Mouse (Mus musculus) right cerebral cortex, postnatal 36 days (tissue): ENCODE measurements around the gene A4galt.
A peak's percentile ranks its signal among the peaks of the same experiment; 100 is the strongest.
"Not testable (repeated sequence)": the region's sequence is repeated elsewhere in the genome, so short reads cannot be mapped to it uniquely, and the experiment has no call there.

Experiments used
- DNase-seq, 2 experiments: peaks; one replicate each; pipeline ENCODE4 v3.0.0; 2022; ENCODE audit warnings: low spot score in 2 of 2, mixed read lengths in 1 of 2

Gene A4galt

DNA sequence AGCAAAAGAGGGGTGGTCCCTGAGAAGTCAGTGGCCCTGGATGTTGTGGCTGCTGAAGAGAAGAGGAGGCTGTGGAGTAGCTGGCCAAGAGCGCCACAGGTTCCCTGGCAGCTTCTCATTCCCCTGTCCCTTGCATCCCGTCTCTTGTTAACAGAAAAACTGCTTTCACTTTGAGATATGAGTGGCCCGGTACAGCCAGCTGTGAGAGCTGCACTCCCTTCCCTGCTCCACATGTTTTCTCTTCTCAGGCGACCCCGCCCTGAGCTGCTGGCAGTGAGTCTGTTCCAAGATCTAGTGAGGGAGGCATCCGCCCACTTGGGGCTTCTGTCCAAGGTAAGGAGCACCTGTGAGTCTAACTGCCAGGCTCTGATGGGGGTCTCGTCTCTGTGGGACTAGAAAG, 16.9 kb upstream of the A4galt start:
- not testable (repeated sequence) for DNase-seq

DNA sequence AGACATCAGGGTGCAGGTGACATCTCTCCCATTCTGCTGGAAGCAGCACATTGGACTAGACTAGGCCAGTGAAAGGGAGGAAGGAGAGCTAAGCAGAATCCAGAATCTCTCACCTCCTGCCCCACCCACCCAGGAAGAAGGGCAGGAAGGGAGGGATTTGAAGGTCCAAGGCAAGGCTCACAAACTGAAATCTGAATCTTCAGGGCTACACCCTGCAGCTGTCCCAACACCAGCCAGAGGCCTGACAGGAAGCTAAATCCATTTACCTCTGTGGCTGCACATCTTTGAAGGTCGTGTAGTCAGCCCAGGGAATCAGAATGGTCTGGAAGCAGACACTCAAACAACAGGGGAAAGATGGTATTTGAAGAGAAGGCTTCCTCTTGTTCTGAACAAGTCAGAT, 13.7 kb upstream of the A4galt start:
- no peak for DNase-seq

DNA sequence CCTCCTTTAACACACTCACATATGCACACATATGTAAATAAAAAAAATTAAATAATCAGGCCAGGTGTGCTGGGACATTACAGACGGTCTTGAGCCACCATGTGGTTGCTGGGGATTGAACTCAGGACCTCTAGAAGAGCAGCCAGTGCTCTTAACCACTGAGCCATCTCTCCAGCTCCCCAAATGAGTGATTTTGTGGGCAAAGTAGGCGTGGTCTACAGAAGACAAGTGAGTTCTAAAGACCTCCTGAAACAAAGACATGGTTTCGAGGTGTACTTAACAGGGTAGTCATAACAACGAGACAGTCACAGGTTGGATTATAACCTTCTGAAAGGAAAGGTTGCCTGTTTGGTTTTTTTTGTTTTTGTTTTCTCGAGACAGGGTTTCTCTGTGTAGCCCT, 11.8 kb upstream of the A4galt start:
- DNase-seq = no peak

DNA sequence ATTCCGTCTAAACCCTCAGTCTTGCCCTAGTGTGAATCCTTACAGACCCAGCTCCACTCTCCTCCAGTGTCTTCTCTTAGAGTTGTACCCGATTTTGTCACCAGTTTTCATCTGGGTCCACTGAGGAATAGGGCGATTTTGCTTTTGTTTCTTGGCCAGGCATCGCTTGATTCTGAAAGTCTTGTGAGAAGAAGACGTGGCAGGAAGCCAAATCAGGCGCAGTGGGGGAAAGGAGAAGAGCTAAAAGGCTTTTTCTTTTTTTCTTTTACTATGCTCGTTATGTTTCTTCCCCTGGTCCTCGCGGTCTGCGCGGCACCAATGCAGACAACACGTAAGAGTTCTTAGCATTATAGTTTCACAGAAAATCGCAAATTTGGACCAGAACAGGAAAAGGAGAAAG, 6.3 kb upstream of the A4galt start:
- DNase-seq = no peak

DNA sequence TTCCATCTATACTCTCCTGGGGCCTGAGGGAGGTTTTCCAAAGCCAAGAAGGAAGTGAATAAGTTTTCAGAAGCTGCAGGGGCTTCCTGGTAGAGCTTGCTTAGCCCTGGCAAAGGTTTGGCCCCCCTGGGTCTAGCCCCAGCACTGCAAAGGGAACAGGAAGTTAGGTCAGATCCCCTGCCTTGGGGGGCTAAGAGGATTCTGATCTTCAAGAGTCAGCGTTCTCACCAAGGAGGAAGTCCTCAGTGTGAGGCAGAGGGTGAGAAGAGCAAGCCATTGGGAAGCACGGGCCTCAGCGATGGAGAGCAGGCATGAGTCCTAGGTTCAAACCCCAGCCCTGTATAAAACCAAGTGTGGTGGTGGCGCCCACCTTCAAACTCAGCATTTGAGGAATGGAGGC, 4.9 kb upstream of the A4galt start:
- DNase-seq = no peak

DNA sequence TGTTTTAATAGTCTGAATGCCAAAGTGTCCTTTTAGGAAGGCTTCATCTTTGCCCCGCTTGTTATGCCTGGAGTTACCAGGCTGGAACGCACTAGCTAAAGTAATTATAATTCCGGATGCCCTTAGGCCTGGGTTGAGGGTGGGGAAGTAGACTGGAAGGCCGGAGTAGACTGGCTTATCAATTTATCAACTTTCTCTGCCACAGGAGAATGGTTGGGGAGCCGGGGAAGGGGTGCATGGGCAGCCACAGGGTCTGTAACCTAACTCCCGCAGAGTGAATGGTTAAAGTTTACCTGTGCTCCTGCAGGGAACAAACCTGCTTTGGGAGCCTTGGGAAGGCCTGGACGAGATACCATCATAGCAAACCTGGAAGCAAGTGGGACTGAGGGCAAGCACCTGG, 4.4 kb upstream of the A4galt start:
- no peak for DNase-seq

DNA sequence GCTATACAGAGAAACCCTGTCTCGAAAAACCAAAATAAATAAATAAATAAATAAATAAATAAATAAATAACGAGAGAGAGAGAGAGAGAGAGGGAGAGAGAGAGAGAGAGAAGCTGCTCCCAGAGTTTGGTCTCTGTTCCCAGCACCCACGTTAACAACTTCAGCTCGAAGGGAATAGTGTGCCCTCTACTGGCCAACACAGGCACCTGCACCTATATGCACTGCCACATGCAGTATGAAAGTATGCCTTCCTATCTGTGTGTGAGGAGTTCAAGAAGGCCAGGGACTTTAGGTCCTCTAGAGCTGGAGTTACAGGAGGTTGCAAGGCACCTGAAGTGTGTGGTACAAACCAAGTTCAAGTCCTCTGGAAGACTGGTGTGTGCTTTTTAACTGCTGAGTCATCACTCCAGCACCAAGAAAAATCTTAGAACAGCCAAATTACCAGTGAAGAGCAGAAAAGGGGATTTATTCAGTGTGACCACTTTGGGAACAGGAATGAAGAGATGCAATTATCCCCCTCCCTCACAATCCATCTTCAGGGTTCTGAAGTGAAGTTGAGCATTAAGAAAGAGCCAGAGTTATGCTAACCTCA, 3.7 kb upstream of the A4galt start:
- DNase-seq = no peak

DNA sequence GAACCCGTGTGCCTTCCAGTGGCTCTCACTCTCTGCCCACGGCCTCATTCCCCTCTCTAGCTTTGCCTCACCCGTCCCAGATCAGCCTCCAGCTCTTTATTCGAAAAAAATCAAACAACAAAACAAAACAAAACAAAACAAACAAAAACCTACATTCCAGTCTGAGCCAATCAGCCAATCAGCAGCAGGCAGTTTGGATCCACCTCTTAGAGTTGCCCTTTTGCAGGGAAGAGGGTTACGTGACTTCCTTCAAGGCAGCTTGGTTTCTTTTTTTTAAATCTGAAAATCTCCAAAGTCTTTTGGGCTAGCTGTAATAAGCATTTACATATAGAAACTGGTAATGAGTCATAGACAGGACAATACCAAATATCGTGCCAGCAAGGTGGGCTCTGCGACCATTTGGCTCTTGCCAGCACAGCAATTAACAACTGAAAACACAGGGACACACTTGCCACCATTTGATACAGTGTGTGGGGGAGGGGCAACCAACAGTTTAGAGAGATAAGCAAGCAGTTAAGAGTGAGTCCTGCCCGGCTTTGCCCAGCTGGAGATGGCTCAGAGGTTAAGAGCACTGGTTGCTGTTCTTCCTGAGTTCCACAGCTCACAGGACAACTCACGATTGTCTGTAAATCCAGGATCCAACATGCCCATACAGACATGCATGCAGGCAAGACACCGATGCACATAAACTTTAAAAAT, 2.9 kb upstream of the A4galt start:
- DNase-seq = no peak

DNA sequence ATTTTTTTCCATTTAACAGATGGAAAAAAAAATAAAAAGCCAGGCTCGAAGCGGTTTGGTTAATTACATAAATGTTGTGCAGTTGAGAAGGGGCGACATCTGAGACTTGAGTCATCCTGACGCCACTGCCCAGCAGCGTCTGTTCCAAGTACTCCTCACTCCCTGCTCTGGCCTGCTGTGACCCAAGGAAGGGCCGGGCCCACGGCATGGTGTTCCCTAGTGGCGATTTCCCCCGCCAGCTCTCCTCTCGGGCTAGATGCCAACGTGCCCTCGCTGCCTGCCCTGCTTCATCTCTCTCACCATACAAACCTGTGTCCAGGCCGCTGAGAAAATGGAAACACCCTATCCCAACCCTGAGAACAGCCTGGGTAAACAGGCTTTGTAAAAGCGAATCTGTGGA, 486 bp upstream of the A4galt start:
- DNase-seq = no peak

DNA sequence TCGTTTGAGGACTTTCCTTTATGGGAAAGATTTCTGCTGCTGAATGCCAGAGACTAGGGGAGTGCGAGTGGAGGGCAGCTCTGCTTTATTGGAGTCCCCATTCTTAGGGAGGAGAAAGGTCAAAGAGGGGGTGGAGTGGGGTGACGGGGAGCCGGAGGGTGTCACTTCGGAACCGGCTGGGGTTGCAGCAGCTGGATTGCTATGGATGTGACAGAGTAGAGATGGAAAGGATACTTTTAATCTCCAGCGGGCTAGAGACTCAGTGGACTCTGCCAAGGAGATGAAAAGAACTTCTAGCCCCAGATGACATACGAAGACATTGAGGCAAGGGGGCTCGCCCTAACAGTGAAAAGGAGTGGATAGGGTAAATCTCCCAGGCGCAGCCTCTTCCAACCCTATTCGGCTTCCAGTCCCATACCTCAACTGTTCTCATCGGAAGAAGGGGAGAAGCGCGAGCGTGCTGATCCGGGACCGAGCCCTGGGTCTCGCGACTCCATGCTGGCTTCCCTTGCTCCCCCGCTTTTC, 861 bp downstream of the A4galt start:
- no peak for DNase-seq

DNA sequence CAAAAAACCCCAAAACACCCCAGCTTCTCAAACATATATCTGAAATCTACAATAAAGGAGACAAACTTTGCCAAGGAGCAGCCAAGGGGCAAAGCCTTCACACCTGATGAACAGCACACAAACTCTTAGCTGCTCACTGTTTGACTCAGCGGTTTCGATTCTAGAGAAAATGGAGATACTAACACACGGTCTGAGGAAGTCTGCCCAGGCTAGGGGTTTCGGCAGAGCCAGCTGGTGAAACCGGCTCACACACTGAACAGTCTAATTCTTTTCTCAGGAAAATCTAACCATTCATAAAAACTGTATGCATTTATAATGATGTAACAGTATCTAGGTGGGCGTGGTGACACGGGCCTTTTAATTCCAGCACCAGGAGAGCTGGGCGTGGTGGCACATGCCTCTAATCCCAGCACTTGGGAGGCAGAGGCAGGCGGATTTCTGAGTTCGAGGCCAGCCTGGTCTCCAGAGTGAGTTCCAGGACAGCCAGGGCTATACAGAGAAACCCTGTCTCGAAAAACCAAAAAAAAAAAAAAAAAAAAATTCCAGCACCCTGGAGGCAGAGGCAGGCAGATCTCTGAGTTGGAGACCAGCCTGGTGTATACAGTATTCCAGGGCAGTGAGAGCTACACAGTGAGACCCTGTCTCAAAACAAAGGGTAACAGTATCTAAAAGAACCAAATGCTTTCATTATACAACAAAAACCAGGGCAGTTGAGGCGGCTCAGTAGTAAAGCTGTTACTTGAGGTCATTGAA, 1.9 kb downstream of the A4galt start:
- no peak for DNase-seq

DNA sequence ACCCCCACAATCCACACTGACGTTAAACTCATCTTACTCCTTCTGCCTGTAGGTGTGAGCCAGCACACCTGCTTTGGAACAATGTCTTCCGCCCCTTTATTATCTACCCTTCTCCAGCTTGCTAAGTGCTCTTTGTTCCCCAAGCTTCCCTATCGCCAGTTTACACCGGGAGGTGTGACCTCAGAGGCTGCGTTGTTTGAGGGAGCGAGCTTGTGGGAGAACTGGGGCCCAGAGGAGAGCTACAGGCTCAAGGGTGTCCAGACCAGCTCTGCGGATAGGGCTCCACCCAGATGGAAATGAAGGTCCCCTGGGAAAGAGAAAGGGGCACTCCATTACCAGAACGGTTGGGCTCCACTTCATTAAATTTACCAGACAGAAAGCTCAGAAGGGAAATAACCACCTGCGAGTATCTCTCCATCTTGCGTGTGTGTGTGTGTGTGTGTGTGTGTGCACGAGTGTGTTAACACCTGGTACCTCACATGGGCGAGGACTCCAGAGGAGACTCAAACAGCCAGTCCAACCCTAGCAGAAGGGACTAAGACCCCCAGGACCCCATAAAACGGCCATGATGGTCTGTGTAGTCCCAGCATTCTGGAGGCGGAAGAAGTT, 3.2 kb downstream of the A4galt start:
- DNase-seq = no peak

DNA sequence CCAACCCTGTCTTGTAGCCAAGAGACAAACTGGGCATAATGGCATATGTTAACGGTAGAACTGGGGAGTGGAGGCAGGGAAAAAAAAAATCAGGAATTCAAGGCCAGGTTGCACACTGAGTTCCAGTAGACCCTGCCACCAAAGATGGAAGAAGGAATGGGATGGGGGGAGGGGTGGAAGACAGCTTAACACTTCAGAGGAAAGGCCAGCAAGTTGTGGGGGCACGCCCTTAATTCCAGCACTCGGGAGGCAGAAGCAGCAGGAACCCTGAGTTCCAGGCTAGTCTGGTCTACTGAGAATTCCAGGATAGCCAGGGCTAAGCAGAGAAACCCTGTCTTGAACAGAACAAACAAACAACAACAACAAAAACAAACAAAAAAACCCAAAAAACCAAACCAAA, 7.2 kb downstream of the A4galt start:
- no peak for DNase-seq

DNA sequence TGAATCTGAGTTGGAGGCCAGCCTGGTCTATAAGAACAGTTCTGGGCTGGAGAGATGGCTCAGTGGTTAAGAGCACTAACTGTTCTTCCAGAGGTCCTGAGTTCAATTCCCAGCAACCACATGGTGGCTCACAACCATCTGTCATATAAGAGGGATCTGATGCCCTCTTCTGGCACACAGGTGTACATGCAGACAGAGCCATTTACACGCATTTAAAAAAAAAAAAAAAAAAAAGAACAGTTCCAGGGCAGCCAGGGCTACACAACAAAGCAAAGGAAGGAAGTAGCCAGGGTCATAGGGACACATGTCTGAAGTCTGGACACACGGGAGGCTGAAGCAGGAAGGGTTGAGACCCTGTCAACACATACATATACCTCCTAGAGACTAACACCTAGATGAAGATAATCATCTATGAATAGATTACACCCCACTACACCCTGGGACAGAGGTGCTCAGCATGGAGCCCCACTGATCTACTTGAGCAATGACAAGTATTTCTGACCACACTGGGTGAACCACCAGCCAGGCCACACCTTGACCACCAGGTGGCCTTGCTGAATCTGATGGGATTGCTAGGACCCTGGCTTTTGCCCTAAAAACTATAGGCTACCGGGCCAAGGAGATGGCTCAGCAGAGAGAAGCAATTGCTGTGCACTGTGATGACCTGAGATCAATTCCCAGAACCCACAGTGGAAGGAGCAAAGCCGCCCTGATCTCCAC, 9.5 kb downstream of the A4galt start:
- no peak for DNase-seq

DNA sequence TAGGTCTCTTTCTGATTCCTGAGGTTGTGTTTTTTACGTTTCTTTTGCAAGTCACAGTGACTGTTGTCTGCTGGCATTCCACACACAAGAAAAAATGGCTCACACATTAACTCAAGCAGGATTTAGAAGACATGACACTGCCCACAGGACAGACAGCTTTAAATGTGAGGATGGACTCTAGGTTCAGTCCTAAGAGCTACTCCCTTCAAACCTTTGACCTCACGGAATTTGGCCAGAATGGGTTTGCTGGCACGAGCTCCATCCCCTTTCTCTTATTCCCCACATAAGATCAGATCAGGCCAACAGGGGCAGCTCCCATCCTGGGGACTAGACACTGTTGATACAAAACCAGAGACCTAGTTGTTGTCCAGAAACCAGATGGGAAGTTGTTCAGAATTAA, 10.1 kb downstream of the A4galt start:
- DNase-seq = no peak

DNA sequence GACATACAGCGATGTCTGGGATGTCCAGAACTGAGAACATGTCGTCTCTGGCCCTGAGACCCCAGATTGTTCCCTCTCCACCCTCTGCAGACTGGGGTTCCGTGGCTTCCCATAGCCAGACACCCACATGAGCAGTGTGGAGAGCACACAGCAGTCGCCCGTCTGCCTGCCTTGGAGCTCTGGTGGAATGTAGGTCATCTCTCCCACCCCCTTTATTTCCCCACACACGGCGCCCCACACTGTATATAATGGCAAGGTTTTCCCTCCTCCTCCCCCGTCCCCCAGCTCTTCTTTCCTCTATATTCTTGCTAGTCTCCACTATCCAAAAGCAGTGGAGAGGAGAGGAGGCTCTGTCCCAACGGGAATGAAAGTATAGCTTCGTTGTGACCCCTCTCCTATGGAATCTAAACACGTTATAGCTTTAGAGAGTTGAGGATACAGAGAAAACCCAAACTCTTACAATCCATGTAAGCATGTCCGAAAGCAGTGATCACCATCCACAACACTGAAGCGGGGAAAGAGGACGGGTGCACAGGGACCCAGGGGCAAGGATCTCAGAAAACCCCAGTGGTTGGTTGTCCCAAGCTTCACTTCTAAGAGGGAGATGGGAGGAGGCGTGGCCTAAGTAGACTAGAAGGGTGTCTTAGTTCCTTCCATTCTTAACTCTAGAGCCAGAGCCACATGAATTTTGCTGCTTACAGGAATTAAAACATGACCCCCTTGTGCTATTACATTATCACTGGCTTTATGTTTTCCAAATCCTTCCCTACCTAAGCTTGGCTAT, 13.9 kb downstream of the A4galt start:
- DNase-seq = no peak

DNA sequence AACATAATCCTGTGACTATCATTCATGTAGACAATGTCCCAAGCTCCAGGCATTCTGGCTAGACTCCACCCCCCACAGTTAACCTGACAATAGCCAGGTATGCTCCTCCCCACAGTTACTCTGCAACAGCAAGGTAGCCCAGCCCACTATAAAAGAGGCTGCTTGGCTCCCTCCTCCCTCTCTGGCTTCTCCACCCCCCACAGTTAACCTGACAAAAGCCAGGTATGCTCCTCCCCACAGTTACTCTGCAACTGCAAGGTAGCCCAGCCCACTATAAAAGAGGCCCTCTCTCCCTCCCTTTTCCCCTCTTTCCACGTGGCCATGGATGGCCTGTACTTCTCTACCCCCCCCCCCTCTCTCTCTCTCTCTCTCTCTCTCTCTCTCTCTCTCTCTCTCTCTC, 14.8 kb downstream of the A4galt start:
- no peak for DNase-seq

DNA sequence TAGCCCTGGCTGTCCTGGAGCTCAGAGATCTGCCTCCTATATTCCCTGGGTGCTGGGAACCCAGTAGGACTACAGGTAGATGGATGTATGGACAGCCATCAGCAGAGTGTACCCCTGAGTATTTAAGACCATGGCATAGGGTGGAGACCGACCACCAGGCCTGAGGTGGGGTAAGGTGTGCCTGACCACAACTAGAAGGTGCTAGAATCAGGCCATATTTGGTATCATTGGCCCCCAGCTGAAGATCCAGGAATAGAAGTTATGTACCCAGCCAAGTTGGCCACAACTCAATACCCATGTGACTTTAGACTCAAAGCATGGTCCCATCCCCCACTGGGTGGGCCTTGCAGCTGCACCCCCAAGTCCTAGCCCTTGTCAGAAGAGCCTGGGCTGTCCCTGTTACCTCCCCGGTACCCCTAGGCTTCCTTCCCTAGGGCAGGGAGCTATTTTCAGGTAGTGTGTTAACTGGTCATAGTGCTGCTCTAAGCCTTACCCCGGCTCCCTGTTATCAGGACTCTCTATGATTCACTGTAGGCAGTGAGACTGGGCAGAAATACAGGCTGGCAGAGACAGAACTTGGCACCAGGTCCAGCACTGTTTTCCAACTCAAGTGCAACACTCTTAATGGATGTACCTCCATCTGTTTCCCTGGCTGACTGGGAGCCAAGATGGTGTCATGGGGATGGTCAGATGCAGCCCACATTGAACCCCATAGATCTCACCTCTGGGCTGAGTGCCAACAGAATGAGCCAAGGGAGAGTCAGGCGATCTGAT, 18.2 kb downstream of the A4galt start:
- peak in 1 of 2 experiments; percentile 20 for DNase-seq

DNA sequence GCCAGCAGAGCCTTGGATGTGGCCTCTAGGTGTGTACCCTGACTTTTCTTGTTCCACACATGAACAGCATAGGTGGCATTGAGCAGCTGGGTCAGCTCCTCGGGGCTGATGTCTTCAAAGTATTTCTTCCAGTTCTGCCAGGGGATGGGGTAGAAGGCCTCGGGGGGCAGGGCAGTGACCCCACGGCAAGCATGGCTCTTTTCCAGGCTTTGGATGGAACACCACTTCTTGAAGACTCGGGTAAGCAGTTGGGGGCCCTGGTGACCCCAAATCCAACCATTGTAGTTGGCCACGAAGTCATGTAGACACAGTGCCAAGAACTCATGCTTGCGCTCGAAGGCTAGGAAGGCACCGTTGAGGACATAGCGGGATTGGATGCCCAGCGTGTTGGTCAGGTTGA, 24.0 kb downstream of the A4galt start:
- DNase-seq = no peak

DNA sequence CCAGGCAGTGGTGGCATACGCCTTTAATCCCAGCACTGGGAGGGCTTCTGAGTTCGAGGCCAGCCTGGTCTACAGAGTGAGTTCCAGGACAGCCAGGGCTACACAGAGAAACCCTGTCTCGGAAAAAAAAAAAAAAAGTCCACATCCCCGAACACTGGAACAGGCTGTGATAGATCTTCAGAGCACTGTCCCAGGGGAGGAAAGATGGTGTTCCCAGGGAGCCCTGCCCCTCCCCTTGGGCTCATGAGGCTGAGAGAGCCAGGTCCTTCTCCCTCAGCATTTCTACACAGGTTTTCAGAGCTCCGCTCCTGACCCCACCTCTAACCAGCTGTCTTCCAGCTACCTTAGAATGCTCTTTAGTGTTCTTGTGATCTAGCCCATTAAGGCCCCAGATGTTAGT, 24.7 kb downstream of the A4galt start:
- DNase-seq = no peak
